Mouse (Mus musculus) forebrain, embryonic 14.5 days (tissue): ENCODE measurements around the gene Mrpl24. TPM values are rescaled to one million over a fixed set of nuclear protein-coding genes. Genes with fewer than 3 reads are reported as not detected.

Source experiments
- ATAC-seq: fragments of 200-750 bp; cut with Nextera tagmentation; 2 replicates; pipeline ENCODE4 v1.8.0; 2017; ENCODE audit warnings: mild to moderate bottlenecking, moderate library complexity
- DNase-seq: peaks from one replicate; pipeline ENCODE4 v3.0.0-alpha.2; 2015; ENCODE audit warnings: low spot score
- H3K27ac ChIP-seq: fragments of 300-500 bp; sonication (generic); 2 replicates; pipeline ENCODE4 v1.5.1; 2014; ENCODE audit warnings: low read depth, mild to moderate bottlenecking, control low read depth, low read length, moderate library complexity
- H3K27me3 ChIP-seq: fragments of 300-500 bp; sonication (generic); replicated peaks from 2 replicates; pipeline ENCODE4 v1.6.1; 2014; ENCODE audit warnings: low read length, control low read depth, mixed read lengths; ENCODE audit not compliant: control insufficient read depth, insufficient read depth
- H3K36me3 ChIP-seq: fragments of 300-500 bp; sonication (generic); 2 replicates; pipeline ENCODE4 v1.6.1; 2014; ENCODE audit warnings: low read length, control low read depth; ENCODE audit not compliant: control insufficient read depth, insufficient read depth
- H3K4me1 ChIP-seq: fragments of 300-500 bp; sonication (generic); 2 replicates; pipeline ENCODE4 v1.6.1; 2014; ENCODE audit warnings: antibody characterized with exemption, low read length, control low read depth; ENCODE audit not compliant: control insufficient read depth, insufficient read depth
- H3K4me2 ChIP-seq: fragments of 300-500 bp; sonication (generic); 2 replicates; pipeline ENCODE4 v1.6.1; 2014; ENCODE audit warnings: mild to moderate bottlenecking, control low read depth, low read length
- H3K4me3 ChIP-seq: fragments of 300-500 bp; sonication (generic); 2 replicates; pipeline ENCODE4 v1.5.1; 2014; ENCODE audit warnings: low read depth, low read length, control low read depth
- H3K9ac ChIP-seq: fragments of 300-500 bp; sonication (generic); 2 replicates; pipeline ENCODE4 v1.6.1; 2014; ENCODE audit warnings: mild to moderate bottlenecking, low read length, control low read depth, moderate library complexity
- H3K9me3 ChIP-seq: fragments of 300-500 bp; sonication (generic); replicated peaks from 2 replicates; pipeline ENCODE4 v1.6.1; 2016; ENCODE audit warnings: low read length, control low read depth, mixed read lengths; ENCODE audit not compliant: control insufficient read depth
- WGBS: fragments of 180-500 bp; shearing (Covaris S2); extraction: QIAGEN DNeasy Blood & Tissue Kit; methylation state at CpG from one replicate; pipeline ENCODE4 v1.1.7; 2014; 5-methylcytosine and 5-hydroxymethylcytosine counted together
- polyA plus RNA-seq: library from polyadenylated mRNA; unstranded; fragments of >200 nt; fragmentation: Nextera tagmentation; extraction: Ambion mirVana; gene quantifications from 2 replicates; pipeline ENCODE4 v1.2.1, GENCODE M21; 2014

The Mrpl24 gene
- polyA plus RNA-seq, 1 experiment from 2014 or later: 69.5 TPM

- WGBS: 72% methylated on average over 9 of the region's 9 CpGs
- H3K36me3 ChIP-seq: peaks cover 60% of the 10 kb centered on the region
- DNase-seq: no peak
- no peak overlapping the region for H3K27ac ChIP-seq
- peak overlapping the region; percentile 72 for H3K4me2 ChIP-seq
- no peaks in the 10 kb centered on the region for H3K9me3 ChIP-seq
- H3K4me3 ChIP-seq: peak overlapping the region; percentile 51
- H3K27me3 ChIP-seq: no peaks in the 10 kb centered on the region
- no peaks in the 10 kb centered on the region for H3K4me1 ChIP-seq
- no peak for ATAC-seq
- peak overlapping the region; percentile 59; the same call in 1 of the 2 replicates for H3K9ac ChIP-seq
Measured at GRCm38 (mm10) chr3:87920270-87920943, 1.1 kb downstream of the Mrpl24 start.

GRCm38 (mm10) chr3:87924996-87925395 lies 5.7 kb downstream of the Mrpl24 start:
- no peak overlapping the region for H3K9ac ChIP-seq
- WGBS: 95% methylated on average over 7 of the region's 7 CpGs
- H3K36me3 ChIP-seq: peaks cover 66% of the 10 kb centered on the region
- H3K4me1 ChIP-seq: peaks cover 5% of the 10 kb centered on the region; the same call in 1 of the 2 replicates
- ATAC-seq (no peak), DNase-seq (no peak)
- no peak overlapping the region for H3K4me2 ChIP-seq
- no peak overlapping the region for H3K4me3 ChIP-seq
- no peaks in the 10 kb centered on the region for H3K27me3 ChIP-seq
- H3K27ac ChIP-seq: no peak overlapping the region
- no peaks in the 10 kb centered on the region for H3K9me3 ChIP-seq

GRCm38 (mm10) chr3:87927452-87927851 lies 8.1 kb downstream of the Mrpl24 start:
- no peaks in the 10 kb centered on the region for H3K9me3 ChIP-seq
- ATAC-seq (no peak), DNase-seq (no peak)
- H3K4me1 ChIP-seq: peaks cover 10% of the 10 kb centered on the region; the same call in 1 of the 2 replicates
- H3K36me3 ChIP-seq: peaks cover 66% of the 10 kb centered on the region
- no peaks in the 10 kb centered on the region for H3K27me3 ChIP-seq
- WGBS: 89% methylated on average over 5 of the region's 5 CpGs
- no peak overlapping the region for H3K4me2 ChIP-seq
- no peak overlapping the region for H3K9ac ChIP-seq
- no peak overlapping the region for H3K27ac ChIP-seq
- no peak overlapping the region for H3K4me3 ChIP-seq

GRCm38 (mm10) chr3:87929341-87930077 lies 10.2 kb downstream of the Mrpl24 start:
- Histone ChIP-seq H3K27me3 (no peaks in the 10 kb centered on the region), H3K9me3 (no peaks in the 10 kb centered on the region), H3K9ac (peak overlapping the region; percentile 78), H3K4me2 (peak overlapping the region; percentile 75), H3K4me1 (peaks cover 10% of the 10 kb centered on the region; the same call in 1 of the 2 replicates), H3K4me3 (peak overlapping the region; percentile 64), H3K36me3 (peaks cover 63% of the 10 kb centered on the region), H3K27ac (0 out of 2 replicates have a peak overlapping the region, but pooled peaks have one; percentile 86)
- ATAC-seq: peak; percentile 45
- no peak for DNase-seq
- 9% methylated on average over 26 of the region's 26 CpGs for WGBS

- peaks cover 10% of the 10 kb centered on the region; the same call in 1 of the 2 replicates for H3K4me1 ChIP-seq
- H3K9me3 ChIP-seq: no peaks in the 10 kb centered on the region
- ATAC-seq (peak; percentile 98), DNase-seq (peak; percentile 99)
- no peaks in the 10 kb centered on the region for H3K27me3 ChIP-seq
- WGBS: under 1% methylated on average over 78 of the region's 78 CpGs
- peak within 1 kb of the TSS; percentile 86 for H3K27ac ChIP-seq
- H3K4me3 ChIP-seq: peak within 1 kb of the TSS; percentile 64
- peaks cover 63% of the 10 kb centered on the region for H3K36me3 ChIP-seq
- H3K9ac ChIP-seq: peak within 1 kb of the TSS; percentile 78
- H3K4me2 ChIP-seq: peak within 1 kb of the TSS; percentile 75
Measured at GRCm38 (mm10) chr3:87930078-87930795, 10.9 kb downstream of the Mrpl24 start, which contains the start of the genes Isg20l2 and Rrnad1. Gene Isg20l2, plus strand, starts transcription at chr3:87930314. Gene Rrnad1, minus strand, starts transcription at chr3:87930717.

GRCm38 (mm10) chr3:87934026-87934425 lies 14.7 kb downstream of the Mrpl24 start:
- DNase-seq (no peak), ATAC-seq (no peak)
- Histone ChIP-seq H3K9me3 (no peaks in the 10 kb centered on the region), H3K4me2 (no peak overlapping the region), H3K36me3 (peaks cover 61% of the 10 kb centered on the region), H3K27me3 (no peaks in the 10 kb centered on the region), H3K9ac (no peak overlapping the region), H3K4me1 (peaks cover 10% of the 10 kb centered on the region; the same call in 1 of the 2 replicates), H3K27ac (no peak overlapping the region), H3K4me3 (no peak overlapping the region)
- 64% methylated on average over 5 of the region's 5 CpGs for WGBS

- H3K36me3 ChIP-seq: peaks cover 66% of the 10 kb centered on the region
- H3K4me1 ChIP-seq: peaks cover 6% of the 10 kb centered on the region; the same call in 1 of the 2 replicates
- H3K27ac ChIP-seq: no peak overlapping the region
- H3K9me3 ChIP-seq: no peaks in the 10 kb centered on the region
- no peak overlapping the region for H3K4me3 ChIP-seq
- no peak for DNase-seq
- no peak for ATAC-seq
- H3K9ac ChIP-seq: no peak overlapping the region
- no peak overlapping the region for H3K4me2 ChIP-seq
- no peaks in the 10 kb centered on the region for H3K27me3 ChIP-seq
- WGBS: 75% methylated on average over 4 of the region's 4 CpGs
Measured at GRCm38 (mm10) chr3:87934501-87934900, 15.2 kb downstream of the Mrpl24 start.

GRCm38 (mm10) chr3:87935201-87935600 lies 15.9 kb downstream of the Mrpl24 start:
- no peak overlapping the region for H3K27ac ChIP-seq
- peaks cover 5% of the 10 kb centered on the region; the same call in 1 of the 2 replicates for H3K4me1 ChIP-seq
- no peaks in the 10 kb centered on the region for H3K27me3 ChIP-seq
- no peak overlapping the region for H3K4me3 ChIP-seq
- H3K4me2 ChIP-seq: no peak overlapping the region
- DNase-seq: no peak
- ATAC-seq: no peak
- H3K9ac ChIP-seq: no peak overlapping the region
- H3K9me3 ChIP-seq: no peaks in the 10 kb centered on the region
- H3K36me3 ChIP-seq: peaks cover 73% of the 10 kb centered on the region
- WGBS: 83% methylated on average over 4 of the region's 4 CpGs
